Mouse (Mus musculus): ENCODE measurements around the gene Nipsnap1. TPM values are rescaled to one million over a fixed set of nuclear protein-coding genes. Genes with fewer than 3 reads are reported as not detected.

Nipsnap1 gene
- polyA plus RNA-seq, 1 experiment from 2014 or later: 133 TPM

GRCm38 (mm10) chr11:4881087-4881486 is 7.3 kb downstream of the Nipsnap1 start:
- Histone ChIP-seq H3K27ac (replicated peaks) (no peak overlapping the region), H3K9ac (replicated peaks) (no peak overlapping the region), H3K4me3 (no peak overlapping the region), H3K9me3 (no peaks in the 10 kb centered on the region), H3K27me3 (no peaks in the 10 kb centered on the region), H3K4me2 (replicated peaks) (no peak overlapping the region), H3K36me3 (peaks cover 26% of the 10 kb centered on the region), H3K4me1 (no peaks in the 10 kb centered on the region)
- WGBS: 94% methylated on average over 4 of the region's 4 CpGs
- ATAC-seq (replicated peaks): no peak

GRCm38 (mm10) chr11:4882892-4883627 is 9.3 kb downstream of the Nipsnap1 start:
- Histone ChIP-seq H3K36me3 (peaks cover 31% of the 10 kb centered on the region), H3K4me2 (replicated peaks) (no peak overlapping the region), H3K27ac (replicated peaks) (no peak overlapping the region), H3K9ac (replicated peaks) (no peak overlapping the region), H3K4me3 (no peak overlapping the region), H3K27me3 (no peaks in the 10 kb centered on the region), H3K4me1 (no peaks in the 10 kb centered on the region), H3K9me3 (no peaks in the 10 kb centered on the region)
- ATAC-seq (replicated peaks): no peak
- WGBS: 54% methylated on average over 14 of the region's 14 CpGs

GRCm38 (mm10) chr11:4885385-4885903 is 11.7 kb downstream of the Nipsnap1 start:
- H3K36me3 ChIP-seq: peaks cover 55% of the 10 kb centered on the region
- WGBS: 65% methylated on average over 2 of the region's 2 CpGs

GRCm38 (mm10) chr11:4886987-4887386 is 13.2 kb downstream of the Nipsnap1 start:
- no peak overlapping the region for H3K4me2 ChIP-seq (replicated peaks)
- no peak overlapping the region for H3K9ac ChIP-seq (replicated peaks)
- H3K27ac ChIP-seq (replicated peaks): no peak overlapping the region
- no peaks in the 10 kb centered on the region for H3K27me3 ChIP-seq
- H3K9me3 ChIP-seq: no peaks in the 10 kb centered on the region
- peaks cover 69% of the 10 kb centered on the region for H3K36me3 ChIP-seq
- no peaks in the 10 kb centered on the region for H3K4me1 ChIP-seq
- 99% methylated on average over 3 of the region's 3 CpGs for WGBS
- no peak overlapping the region for H3K4me3 ChIP-seq
- no peak for ATAC-seq (replicated peaks)

More at GRCm38 (mm10) chr11:4885385-4885903, 11.7 kb downstream of the Nipsnap1 start:
- H3K9ac ChIP-seq (replicated peaks): no peak overlapping the region
- no peaks in the 10 kb centered on the region for H3K4me1 ChIP-seq
- no peak overlapping the region for H3K4me2 ChIP-seq (replicated peaks)
- no peaks in the 10 kb centered on the region for H3K27me3 ChIP-seq
- no peak for ATAC-seq (replicated peaks)
- H3K4me3 ChIP-seq: no peak overlapping the region
- no peak overlapping the region for H3K27ac ChIP-seq (replicated peaks)
- H3K9me3 ChIP-seq: no peaks in the 10 kb centered on the region

- Histone ChIP-seq H3K9ac (replicated peaks) (peak within 1 kb of the TSS; percentile 83), H3K4me3 (peak within 1 kb of the TSS; percentile 82), H3K27ac (replicated peaks) (peak within 1 kb of the TSS; percentile 84), H3K4me1 (peaks cover 17% of the 10 kb centered on the region), H3K4me2 (replicated peaks) (peak within 1 kb of the TSS; percentile 70), H3K27me3 (no peaks in the 10 kb centered on the region), H3K9me3 (no peaks in the 10 kb centered on the region), H3K36me3 (peaks cover 36% of the 10 kb centered on the region)
- WGBS: 2% methylated on average over 52 of the region's 52 CpGs
- peak; percentile 95 for ATAC-seq (replicated peaks)
These were observed 21.4 kb downstream of the Nipsnap1 start, which contains the start of gene Thoc5 for GRCm38 (mm10) chr11:4894848-4895816. Thoc5 (plus strand) TSS chr11:4895320.

GRCm38 (mm10) chr11:4900437-4900836 is 26.7 kb downstream of the Nipsnap1 start:
- Histone ChIP-seq H3K27me3 (no peaks in the 10 kb centered on the region), H3K9ac (replicated peaks) (no peak overlapping the region), H3K27ac (replicated peaks) (no peak overlapping the region), H3K4me1 (peaks cover 15% of the 10 kb centered on the region), H3K4me2 (replicated peaks) (no peak overlapping the region), H3K9me3 (no peaks in the 10 kb centered on the region), H3K36me3 (peaks cover 51% of the 10 kb centered on the region), H3K4me3 (no peak overlapping the region)
- 71% methylated on average over 5 of the region's 5 CpGs for WGBS
- no peak for ATAC-seq (replicated peaks)

GRCm38 (mm10) chr11:4901956-4902355 is 28.2 kb downstream of the Nipsnap1 start:
- H3K4me3 ChIP-seq: no peak overlapping the region
- no peak overlapping the region for H3K4me2 ChIP-seq (replicated peaks)
- WGBS: 57% methylated on average over 6 of the region's 6 CpGs
- peaks cover 61% of the 10 kb centered on the region for H3K36me3 ChIP-seq
- no peaks in the 10 kb centered on the region for H3K27me3 ChIP-seq
- H3K27ac ChIP-seq (replicated peaks): no peak overlapping the region
- H3K9me3 ChIP-seq: no peaks in the 10 kb centered on the region
- peaks cover 3% of the 10 kb centered on the region; the same call in 1 of the 2 replicates for H3K4me1 ChIP-seq
- ATAC-seq (replicated peaks): no peak
- H3K9ac ChIP-seq (replicated peaks): no peak overlapping the region

- Histone ChIP-seq H3K36me3 (peaks cover 74% of the 10 kb centered on the region), H3K27me3 (no peaks in the 10 kb centered on the region), H3K9me3 (no peaks in the 10 kb centered on the region), H3K9ac (replicated peaks) (no peak overlapping the region), H3K4me1 (no peaks in the 10 kb centered on the region), H3K4me3 (no peak overlapping the region), H3K4me2 (replicated peaks) (no peak overlapping the region), H3K27ac (replicated peaks) (no peak overlapping the region)
- 94% methylated on average over 6 of the region's 6 CpGs for WGBS
- no peak for ATAC-seq (replicated peaks)
These were observed 32.5 kb downstream of the Nipsnap1 start for GRCm38 (mm10) chr11:4906231-4906630.

GRCm38 (mm10) chr11:4916068-4916467 is 42.3 kb downstream of the Nipsnap1 start:
- no peak for ATAC-seq (replicated peaks)
- Histone ChIP-seq H3K27me3 (no peaks in the 10 kb centered on the region), H3K27ac (replicated peaks) (no peak overlapping the region), H3K9me3 (no peaks in the 10 kb centered on the region), H3K4me2 (replicated peaks) (no peak overlapping the region), H3K4me3 (no peak overlapping the region), H3K36me3 (peaks cover 91% of the 10 kb centered on the region), H3K4me1 (no peaks in the 10 kb centered on the region), H3K9ac (replicated peaks) (no peak overlapping the region)
- WGBS: 50% methylated on average over 1 of the region's 1 CpGs

GRCm38 (mm10) chr11:4921281-4921680 is 47.5 kb downstream of the Nipsnap1 start:
- 87% methylated on average over 2 of the region's 2 CpGs for WGBS
- Histone ChIP-seq H3K4me1 (no peaks in the 10 kb centered on the region), H3K27ac (replicated peaks) (no peak overlapping the region), H3K4me3 (no peak overlapping the region), H3K4me2 (replicated peaks) (no peak overlapping the region), H3K27me3 (no peaks in the 10 kb centered on the region), H3K9ac (replicated peaks) (no peak overlapping the region), H3K9me3 (no peaks in the 10 kb centered on the region), H3K36me3 (peaks cover 91% of the 10 kb centered on the region)
- no peak for ATAC-seq (replicated peaks)

GRCm38 (mm10) chr11:4921751-4922150 is 48.0 kb downstream of the Nipsnap1 start:
- Histone ChIP-seq H3K4me2 (replicated peaks) (no peak overlapping the region), H3K4me1 (no peaks in the 10 kb centered on the region), H3K4me3 (no peak overlapping the region), H3K27me3 (no peaks in the 10 kb centered on the region), H3K36me3 (peaks cover 93% of the 10 kb centered on the region), H3K27ac (replicated peaks) (no peak overlapping the region), H3K9me3 (no peaks in the 10 kb centered on the region), H3K9ac (replicated peaks) (no peak overlapping the region)
- no peak for ATAC-seq (replicated peaks)
- WGBS: 80% methylated on average over 7 of the region's 7 CpGs

GRCm38 (mm10) chr11:4927224-4927623 is 53.5 kb downstream of the Nipsnap1 start:
- Histone ChIP-seq H3K27me3 (no peaks in the 10 kb centered on the region), H3K4me2 (replicated peaks) (no peak overlapping the region), H3K36me3 (peaks cover 85% of the 10 kb centered on the region), H3K27ac (replicated peaks) (no peak overlapping the region), H3K4me1 (0 out of 2 replicates have a peak, but pooled peaks cover 7% of the 10 kb centered on the region), H3K9ac (replicated peaks) (no peak overlapping the region), H3K9me3 (no peaks in the 10 kb centered on the region), H3K4me3 (no peak overlapping the region)
- ATAC-seq (replicated peaks): no peak
- WGBS: 89% methylated on average over 3 of the region's 3 CpGs

All from forebrain, embryonic 15.5 days (tissue).